Mouse (Mus musculus) kidney, embryonic 14.5 days (tissue): ENCODE measurements around the gene Camta1. TPM values are rescaled to one million over a fixed set of nuclear protein-coding genes. Genes with fewer than 3 reads are reported as not detected.

ENCODE experiments used
- ATAC-seq: fragments of 200-750 bp; cut with Nextera tagmentation; 2 replicates; pipeline ENCODE4 v1.8.0; 2017; ENCODE audit warnings: moderate number of reproducible peaks, mild to moderate bottlenecking, moderate TSS enrichment, moderate library complexity; ENCODE audit not compliant: low FRiP score, low TSS enrichment
- H3K27ac ChIP-seq: fragments of 300-500 bp; sonication (generic); 2 replicates; pipeline ENCODE4 v1.5.1; 2014; ENCODE audit warnings: low read depth, mild to moderate bottlenecking, low read length, moderate library complexity, mixed read lengths
- H3K27me3 ChIP-seq: fragments of 300-500 bp; sonication (generic); 2 replicates; pipeline ENCODE4 v1.6.1; 2014; ENCODE audit warnings: mild to moderate bottlenecking, low read length; ENCODE audit not compliant: control insufficient read depth, insufficient read depth
- H3K36me3 ChIP-seq: fragments of 300-500 bp; sonication (generic); 2 replicates; pipeline ENCODE4 v1.6.1; 2014; ENCODE audit warnings: low read length, mixed read lengths; ENCODE audit not compliant: control insufficient read depth, insufficient read depth
- H3K4me1 ChIP-seq: fragments of 300-500 bp; sonication (generic); 2 replicates; pipeline ENCODE4 v1.6.1; 2014; ENCODE audit warnings: low read length, mixed read lengths; ENCODE audit not compliant: control insufficient read depth, insufficient read depth
- H3K4me2 ChIP-seq: fragments of 300-500 bp; sonication (generic); replicated peaks from 2 replicates; pipeline ENCODE4 v1.6.1; 2014; ENCODE audit warnings: low read depth, mild to moderate bottlenecking, low read length
- H3K4me3 ChIP-seq: fragments of 300-500 bp; sonication (generic); 2 replicates; pipeline ENCODE4 v1.5.1; 2014; ENCODE audit warnings: mild to moderate bottlenecking, low read length
- H3K9ac ChIP-seq: fragments of 300-500 bp; sonication (generic); 2 replicates; pipeline ENCODE4 v1.6.1; 2014; ENCODE audit warnings: low read depth, mild to moderate bottlenecking, low read length, moderate library complexity
- H3K9me3 ChIP-seq: fragments of 300-500 bp; sonication (generic); 2 replicates; pipeline ENCODE4 v1.6.1; 2016; ENCODE audit warnings: low read length; ENCODE audit not compliant: control insufficient read depth
- whole genome bisulfite sequencing: fragments of 180-500 bp; shearing (Covaris S2); extraction: QIAGEN DNeasy Blood & Tissue Kit; methylation state at CpG from one replicate; pipeline ENCODE4 v1.1.7; 2014; 5-methylcytosine and 5-hydroxymethylcytosine counted together
- polyA plus RNA-seq: library from polyadenylated mRNA; unstranded; fragments of >200 nt; fragmentation: Nextera tagmentation; extraction: Ambion mirVana; gene quantifications from 2 replicates; pipeline ENCODE4 v1.2.1, GENCODE M21; 2014

The Camta1 gene
- polyA plus RNA-seq, 1 experiment from 2014 or later, result 107 TPM

DNA sequence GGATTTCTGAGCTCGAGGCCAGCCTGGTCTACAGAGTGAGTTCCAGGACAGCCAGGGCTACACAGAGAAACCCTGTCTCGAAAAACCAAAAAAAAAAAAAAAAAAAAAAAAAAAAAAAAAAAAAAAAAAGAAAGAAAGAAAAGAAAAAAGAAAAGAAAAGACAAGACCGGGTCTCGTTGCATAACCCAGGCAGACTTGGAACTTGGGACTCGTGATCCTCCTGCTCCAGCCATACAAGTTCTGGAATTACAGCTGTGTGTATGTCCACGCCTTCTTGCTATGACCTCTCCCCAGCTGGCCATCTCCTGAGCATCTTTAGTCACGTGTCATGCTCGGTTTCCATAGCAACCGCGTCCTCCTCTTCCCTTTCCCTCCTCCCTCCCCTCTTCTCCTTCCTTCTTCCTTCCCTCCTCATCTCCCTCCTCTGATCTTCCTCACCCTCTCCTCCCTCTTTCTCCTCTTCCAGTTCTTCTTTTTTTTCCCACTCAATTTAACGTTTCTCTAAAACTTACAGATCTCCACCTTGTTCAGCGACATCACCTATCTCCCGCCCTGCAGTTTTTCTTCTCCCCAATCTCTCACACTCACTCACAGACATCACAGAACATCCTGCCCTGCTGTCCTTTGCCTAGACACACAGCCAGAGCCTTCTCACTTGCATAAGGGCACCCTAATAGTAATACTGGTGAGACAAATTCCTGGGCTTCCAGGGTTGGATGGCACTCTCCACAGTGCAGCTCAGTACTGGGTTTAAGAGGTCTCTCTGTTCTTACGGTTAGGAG, 934.6 kb downstream of the Camta1 start:
- Histone ChIP-seq H3K9ac (no peak overlapping the region), H3K4me1 (no peaks in the 10 kb centered on the region), H3K4me2 (no peak overlapping the region), H3K27me3 (no peaks in the 10 kb centered on the region), H3K36me3 (no peaks in the 10 kb centered on the region), H3K27ac (no peak overlapping the region), H3K9me3 (no peaks in the 10 kb centered on the region), H3K4me3 (no peak overlapping the region)
- no peak for ATAC-seq
- 47% methylated on average over 13 of the region's 14 CpGs for WGBS

DNA sequence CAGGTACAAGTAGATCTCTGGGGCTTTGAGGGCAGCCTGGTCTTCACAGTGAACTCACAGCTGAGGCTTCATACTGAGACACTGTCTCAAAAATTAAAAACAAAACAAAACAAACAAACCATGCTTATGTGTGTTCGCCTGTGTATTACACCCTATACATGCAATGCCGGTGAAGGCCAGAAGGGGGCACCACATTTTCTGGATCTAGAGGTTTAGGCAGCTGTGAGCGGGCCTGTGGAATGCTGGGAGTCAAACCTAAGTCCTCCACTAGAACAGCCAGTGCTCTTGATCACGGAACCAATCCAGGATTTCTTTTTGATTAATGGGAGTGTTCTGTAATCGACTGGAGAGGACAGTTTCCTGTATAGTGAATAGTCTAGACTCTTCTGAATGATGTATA, 935.8 kb downstream of the Camta1 start:
- ATAC-seq, result no peak
- no peak overlapping the region for H3K4me2 ChIP-seq
- 56% methylated on average over 5 of the region's 5 CpGs for WGBS

DNA sequence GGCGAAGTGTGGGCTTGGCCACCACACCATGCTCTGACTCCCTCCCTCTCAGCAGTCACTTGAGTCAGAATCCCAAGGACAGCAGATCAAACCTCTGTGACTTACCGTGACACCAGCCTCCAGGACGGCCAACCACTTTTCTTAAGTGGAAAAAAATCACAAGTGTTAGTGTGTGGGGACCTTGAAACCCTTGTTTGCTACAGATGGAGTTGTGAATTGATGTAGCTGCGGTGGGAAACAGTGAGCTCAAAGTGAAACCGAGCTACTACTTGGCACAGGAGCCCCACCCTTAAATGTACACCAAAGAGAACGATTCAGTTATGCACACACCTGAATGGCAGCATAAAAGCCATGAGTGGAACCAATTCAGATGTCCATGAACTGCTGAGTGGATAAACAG, 936.7 kb downstream of the Camta1 start:
- Histone ChIP-seq H3K9me3 (no peaks in the 10 kb centered on the region), H3K27ac (no peak overlapping the region), H3K27me3 (no peaks in the 10 kb centered on the region), H3K9ac (no peak overlapping the region), H3K4me3 (no peak overlapping the region), H3K36me3 (no peaks in the 10 kb centered on the region), H3K4me2 (no peak overlapping the region), H3K4me1 (peaks cover 5% of the 10 kb centered on the region; the same call in 1 of the 2 replicates)
- 85% methylated on average over 6 of the region's 6 CpGs for WGBS
- ATAC-seq, result no peak

More for the DNA sequence above, 935.8 kb downstream of the Camta1 start:
- no peaks in the 10 kb centered on the region for H3K36me3 ChIP-seq
- H3K4me1 ChIP-seq, result peaks cover 2% of the 10 kb centered on the region; the same call in 1 of the 2 replicates
- no peak overlapping the region for H3K4me3 ChIP-seq
- no peak overlapping the region for H3K9ac ChIP-seq
- no peaks in the 10 kb centered on the region for H3K9me3 ChIP-seq
- H3K27ac ChIP-seq, result no peak overlapping the region
- no peaks in the 10 kb centered on the region for H3K27me3 ChIP-seq

DNA sequence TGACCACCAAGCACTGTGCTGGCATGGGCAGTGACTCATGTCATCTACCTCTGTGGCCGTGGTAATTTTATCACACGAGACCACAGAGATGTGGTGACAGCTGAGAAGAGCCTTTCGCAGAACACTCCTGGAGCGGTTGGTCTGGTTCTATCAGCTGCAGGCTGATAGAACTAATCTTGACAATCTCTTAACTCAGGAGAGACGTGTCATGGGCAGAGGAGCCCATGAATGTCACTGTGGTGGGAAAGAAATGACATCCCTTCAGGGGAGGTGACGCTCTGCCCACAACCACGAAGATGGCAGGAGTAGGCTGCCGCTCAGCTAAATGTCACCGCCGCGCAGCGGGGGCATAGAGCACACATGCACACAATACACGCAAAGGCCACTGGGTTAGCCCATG, 937.4 kb downstream of the Camta1 start:
- Histone ChIP-seq H3K27ac (no peak overlapping the region), H3K9me3 (no peaks in the 10 kb centered on the region), H3K4me3 (no peak overlapping the region), H3K4me1 (peaks cover 5% of the 10 kb centered on the region; the same call in 1 of the 2 replicates), H3K9ac (no peak overlapping the region), H3K36me3 (no peaks in the 10 kb centered on the region), H3K4me2 (no peak overlapping the region), H3K27me3 (no peaks in the 10 kb centered on the region)
- WGBS, result 79% methylated on average over 13 of the region's 13 CpGs
- no peak for ATAC-seq

DNA sequence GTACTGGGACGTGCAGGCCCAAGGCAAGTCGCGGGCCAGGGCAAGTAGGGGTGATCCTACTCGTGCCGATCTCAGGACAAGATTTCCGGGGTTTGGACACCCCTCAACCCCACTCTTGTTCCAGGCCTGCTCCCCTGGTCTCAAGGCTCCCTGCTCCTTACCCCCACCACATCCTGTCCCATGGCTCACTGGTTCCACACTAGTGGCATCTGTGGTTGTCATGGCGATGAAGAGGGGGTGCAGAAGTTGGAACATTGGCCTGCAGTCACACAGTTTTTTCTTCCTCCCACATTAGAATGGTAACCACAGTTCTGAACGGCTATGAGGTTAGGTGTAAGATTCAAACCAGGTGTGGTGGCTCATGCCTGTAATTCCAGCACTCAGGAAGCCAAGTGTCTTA, 940.5 kb downstream of the Camta1 start:
- Histone ChIP-seq H3K27ac (no peak overlapping the region), H3K36me3 (no peaks in the 10 kb centered on the region), H3K9me3 (no peaks in the 10 kb centered on the region), H3K9ac (no peak overlapping the region), H3K4me3 (no peak overlapping the region), H3K4me2 (no peak overlapping the region), H3K4me1 (peaks cover 5% of the 10 kb centered on the region; the same call in 1 of the 2 replicates), H3K27me3 (no peaks in the 10 kb centered on the region)
- peak; percentile 57; the same call in 1 of the 2 replicates for ATAC-seq
- 63% methylated on average over 6 of the region's 8 CpGs for WGBS

DNA sequence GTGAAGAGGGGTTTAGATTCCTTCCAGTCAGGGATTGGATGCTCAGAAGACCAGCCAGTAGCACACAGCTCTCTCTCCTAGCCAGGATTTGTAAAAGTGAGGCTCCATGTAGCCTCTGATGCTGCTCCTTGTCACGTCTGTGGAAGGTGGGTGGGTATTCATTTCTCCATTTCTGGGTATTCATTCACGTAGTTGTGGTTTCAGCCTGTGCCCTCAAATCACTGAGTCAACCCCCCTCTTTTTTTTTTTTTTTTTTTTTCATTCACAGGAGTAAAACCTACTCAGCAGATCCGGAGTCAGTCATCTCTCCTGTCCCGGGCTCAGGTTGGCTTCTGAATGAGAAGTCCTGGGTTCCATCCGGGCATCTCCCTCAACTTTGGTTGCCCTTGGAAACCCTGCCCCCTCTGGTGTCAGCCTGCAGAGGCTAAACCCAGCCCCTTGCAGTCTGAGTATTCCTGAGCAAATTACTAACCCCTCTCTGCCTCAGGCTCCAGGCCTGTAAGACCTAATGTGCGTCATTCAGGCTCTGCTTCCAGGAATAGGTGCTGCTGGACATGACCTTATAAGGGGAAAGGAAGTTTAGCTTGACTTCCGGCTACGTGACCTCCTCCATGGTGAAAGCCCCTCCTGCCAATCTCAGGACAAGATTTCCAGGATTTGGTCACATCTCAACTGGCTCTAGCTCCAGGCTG, 944.2 kb downstream of the Camta1 start:
- Histone ChIP-seq H3K4me3 (no peak overlapping the region), H3K9me3 (no peaks in the 10 kb centered on the region), H3K27ac (no peak overlapping the region), H3K4me2 (no peak overlapping the region), H3K4me1 (peaks cover 9% of the 10 kb centered on the region), H3K36me3 (no peaks in the 10 kb centered on the region), H3K27me3 (no peaks in the 10 kb centered on the region), H3K9ac (no peak overlapping the region)
- no peak for ATAC-seq
- 75% methylated on average over 8 of the region's 8 CpGs for WGBS

DNA sequence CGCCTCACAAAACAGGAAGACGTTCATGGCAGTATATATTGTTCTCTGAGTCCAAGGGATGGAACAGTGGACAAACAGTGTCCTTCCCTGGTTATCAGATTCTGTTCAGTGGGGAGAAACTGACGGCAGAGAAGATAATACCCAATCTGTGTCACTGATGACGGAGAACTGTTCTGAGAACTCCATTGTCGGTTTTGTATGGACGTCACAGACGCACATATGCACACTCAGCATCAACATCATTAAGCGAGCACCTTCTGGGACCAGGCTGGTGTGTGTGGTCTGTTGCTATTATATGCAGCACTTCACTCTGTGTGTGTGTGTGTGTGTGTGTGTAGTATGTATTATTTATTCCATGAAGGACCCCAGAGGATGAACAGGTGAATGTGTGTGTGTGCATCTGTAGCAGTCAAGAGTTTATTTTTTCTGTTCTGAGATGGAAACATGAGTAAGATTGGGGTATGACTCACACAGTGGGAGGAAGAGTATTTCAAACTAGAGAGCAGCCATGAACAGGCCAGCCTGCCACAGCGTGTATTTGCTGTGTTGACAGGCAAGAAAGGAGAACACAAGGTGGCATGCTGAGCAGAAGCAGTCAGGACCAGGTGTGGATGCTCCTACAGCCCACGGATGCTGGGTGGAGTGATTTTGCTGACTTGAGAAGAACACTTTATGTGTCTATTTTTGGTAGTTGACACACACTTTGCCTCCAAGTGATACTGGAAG, 946.3 kb downstream of the Camta1 start:
- peak overlapping the region; percentile 63 for H3K4me3 ChIP-seq
- H3K27me3 ChIP-seq, result no peaks in the 10 kb centered on the region
- peak overlapping the region; percentile 73 for H3K9ac ChIP-seq
- peaks cover 3% of the 10 kb centered on the region; the same call in 1 of the 2 replicates for H3K4me1 ChIP-seq
- 67% methylated on average over 10 of the region's 10 CpGs for WGBS
- H3K36me3 ChIP-seq, result no peaks in the 10 kb centered on the region
- no peaks in the 10 kb centered on the region for H3K9me3 ChIP-seq
- H3K4me2 ChIP-seq, result peak overlapping the region; percentile 56
- peak overlapping the region; percentile 86; the same call in 1 of the 2 replicates for H3K27ac ChIP-seq
- no peak for ATAC-seq

DNA sequence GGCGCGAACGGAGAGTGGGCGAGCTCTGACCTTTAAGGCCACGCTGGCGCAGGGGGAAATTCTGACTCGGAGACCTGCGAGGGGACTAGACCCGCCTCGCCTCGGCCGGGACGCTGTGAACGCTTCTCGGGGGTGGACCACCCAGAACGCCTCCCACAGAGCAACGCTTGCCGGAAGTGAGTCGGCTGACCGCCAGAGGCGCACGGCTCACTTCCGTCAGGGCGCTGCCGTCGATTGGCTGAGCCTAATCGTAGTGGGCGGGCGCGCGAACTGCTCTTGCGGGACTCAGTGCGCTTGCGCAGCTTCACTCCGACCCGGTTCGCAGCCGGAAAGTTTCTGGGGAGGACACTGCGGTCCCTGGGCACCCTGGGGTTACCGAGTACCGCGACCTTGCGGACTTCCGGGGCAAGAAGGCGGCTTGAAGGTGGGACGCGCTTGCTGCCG, 947.4 kb downstream of the Camta1 start, which contains the start of the genes Park7 and Tnfrsf9:
Gene Park7, minus strand, starts transcription at position 148 of the 444 bp plus-strand sequence.
Gene Tnfrsf9, plus strand, starts transcription at position 273 of the 444 bp plus-strand sequence.
- under 1% methylated on average over 48 of the region's 48 CpGs for WGBS
- peaks cover 3% of the 10 kb centered on the region; the same call in 1 of the 2 replicates for H3K4me1 ChIP-seq
- H3K9ac ChIP-seq, result peak within 1 kb of the TSS; percentile 73
- H3K27me3 ChIP-seq, result no peaks in the 10 kb centered on the region
- no peaks in the 10 kb centered on the region for H3K36me3 ChIP-seq
- H3K4me3 ChIP-seq, result peak within 1 kb of the TSS; percentile 63
- H3K27ac ChIP-seq, result peak within 1 kb of the TSS; percentile 86
- H3K9me3 ChIP-seq, result no peaks in the 10 kb centered on the region
- peak within 1 kb of the TSS; percentile 56 for H3K4me2 ChIP-seq
- ATAC-seq, result peak; percentile 87
